Mouse (Mus musculus): ENCODE results near the gene Kif22.

The Kif22 gene

DNA sequence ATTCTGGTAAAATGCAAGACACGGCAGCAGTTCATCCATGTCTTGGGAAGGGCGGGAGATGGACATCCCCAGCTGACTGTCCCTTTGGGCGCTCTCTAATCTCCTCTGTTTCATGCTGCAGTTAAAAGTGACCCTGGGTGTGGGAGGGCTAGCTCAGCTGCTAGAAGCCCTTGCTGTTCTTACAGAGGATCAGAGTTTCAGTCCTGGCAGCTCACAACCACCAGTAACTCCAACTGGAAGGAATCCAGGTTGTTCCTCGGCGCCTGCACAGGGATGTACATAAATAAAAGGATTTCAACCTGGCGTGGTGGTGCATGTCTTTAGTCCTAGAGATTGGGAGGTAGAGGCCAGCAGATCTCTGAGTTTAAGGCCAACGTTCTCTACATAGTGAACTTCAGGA lies 59.2 kb downstream of the Kif22 start:
- no peak for DNase-seq

DNA sequence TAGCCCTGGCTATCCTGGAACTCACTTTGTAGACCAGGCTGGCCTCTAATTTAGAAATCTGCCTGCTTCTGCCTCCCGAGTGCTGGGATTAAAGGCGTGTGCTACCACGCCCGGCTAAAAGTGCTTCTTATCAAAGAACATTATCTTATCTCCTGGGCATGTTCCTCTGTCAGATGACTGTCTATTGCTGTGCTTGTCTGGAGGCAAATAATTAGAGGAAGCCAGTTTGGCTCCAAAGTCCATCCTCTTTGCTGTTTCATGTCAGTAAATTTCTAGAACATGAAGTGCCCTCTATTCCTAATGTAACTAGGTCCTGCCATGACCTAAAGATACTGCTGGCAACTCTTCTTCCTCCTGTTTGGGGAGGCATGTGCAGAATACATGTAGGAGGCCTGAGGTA lies 60.2 kb downstream of the Kif22 start:
- DNase-seq, result no peak

DNA sequence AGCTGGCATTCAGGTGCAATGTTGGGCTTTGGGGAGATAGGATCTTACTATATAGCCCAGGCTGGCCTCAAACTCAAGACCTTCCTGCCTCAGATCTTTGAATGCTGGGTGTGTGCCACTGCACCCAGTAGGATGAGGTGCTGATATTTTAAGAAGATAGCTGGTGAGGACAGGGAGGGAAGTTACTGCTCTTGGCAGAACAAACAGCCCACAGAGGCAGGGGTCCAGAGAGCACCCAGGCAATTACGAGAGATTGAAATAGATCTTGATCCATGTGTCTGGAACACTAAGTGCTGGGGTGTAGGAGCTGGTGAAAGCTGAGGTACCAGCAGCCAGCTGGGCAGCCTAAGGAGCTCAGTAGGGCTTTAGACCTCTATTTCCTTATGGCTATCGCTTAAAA lies 60.7 kb downstream of the Kif22 start:
- DNase-seq, result no peak

DNA sequence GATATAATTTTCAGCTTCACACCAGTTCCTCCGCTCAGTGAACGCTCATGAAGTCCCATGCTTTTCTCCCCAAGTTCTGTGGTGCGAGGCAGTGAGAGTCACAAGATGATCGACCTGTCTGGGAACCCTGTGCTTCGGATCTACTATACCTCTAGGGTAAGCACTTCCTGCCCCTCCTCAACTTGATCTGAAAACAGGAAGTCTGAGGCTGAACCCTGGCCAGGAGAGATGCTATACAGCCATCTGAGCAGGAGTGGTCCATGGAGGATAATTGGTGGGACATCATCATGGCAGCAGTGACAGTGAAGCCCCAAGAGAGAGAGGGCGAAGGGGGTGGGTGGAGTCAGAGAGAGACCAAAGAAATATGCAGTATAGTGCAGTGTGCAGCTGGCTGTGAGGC lies 63.4 kb downstream of the Kif22 start:
- DNase-seq, result no peak
